Mouse (Mus musculus) layer of hippocampus, adult 9-11 months (tissue): Measurements from ENCODE around the gene Psme2b.
"Not testable (repeated sequence)": the region's sequence is repeated elsewhere in the genome, so short reads cannot be mapped to it uniquely, and the experiment has no call there.

Experiments
- DNase-seq: peaks from one replicate; pipeline ENCODE4 v3.0.0; 2022

The Psme2b gene

DNA sequence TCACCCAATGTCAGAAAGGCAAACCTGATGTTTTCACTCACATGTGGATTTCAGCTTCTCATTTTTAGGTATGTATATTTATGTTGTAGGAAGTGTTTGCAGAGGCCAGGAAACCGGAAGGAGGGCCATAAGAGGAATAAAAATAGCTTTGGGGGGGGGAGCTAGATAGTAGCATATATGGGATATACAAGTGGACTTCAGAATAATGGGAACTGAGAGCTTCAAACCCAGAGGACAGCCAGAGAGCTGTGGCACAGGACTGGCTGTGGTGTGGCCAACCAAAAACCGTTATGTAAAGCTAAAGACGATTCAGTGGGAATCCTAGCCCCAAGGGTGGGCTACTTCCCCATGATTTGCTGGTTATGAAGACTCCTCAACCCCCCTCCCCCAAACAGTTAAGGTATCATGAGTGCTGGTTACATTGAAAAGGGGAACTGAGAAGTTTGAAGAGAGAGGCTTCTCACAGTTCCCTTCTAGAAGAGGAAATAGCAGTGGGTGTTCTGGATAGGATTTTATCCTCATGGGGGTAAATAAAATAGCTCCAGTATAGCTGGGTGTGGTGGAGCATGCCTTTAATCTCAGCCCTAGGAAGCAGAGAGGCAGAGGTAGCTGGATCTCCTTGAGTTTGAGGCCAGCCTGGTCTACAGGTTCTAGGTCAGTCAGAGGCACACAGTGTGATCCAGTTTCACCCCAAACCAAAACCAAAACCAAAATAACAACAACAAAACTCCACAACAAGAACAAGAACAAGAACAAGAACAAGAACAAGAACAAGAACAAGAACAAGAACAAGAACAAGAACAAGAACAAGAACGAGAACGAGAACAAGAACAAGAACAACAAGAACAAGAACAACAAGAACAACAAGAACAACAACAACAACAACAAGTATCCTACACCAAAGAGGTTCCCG lies 45.1 kb downstream of the Psme2b start:
- DNase-seq = not testable (repeated sequence)

DNA sequence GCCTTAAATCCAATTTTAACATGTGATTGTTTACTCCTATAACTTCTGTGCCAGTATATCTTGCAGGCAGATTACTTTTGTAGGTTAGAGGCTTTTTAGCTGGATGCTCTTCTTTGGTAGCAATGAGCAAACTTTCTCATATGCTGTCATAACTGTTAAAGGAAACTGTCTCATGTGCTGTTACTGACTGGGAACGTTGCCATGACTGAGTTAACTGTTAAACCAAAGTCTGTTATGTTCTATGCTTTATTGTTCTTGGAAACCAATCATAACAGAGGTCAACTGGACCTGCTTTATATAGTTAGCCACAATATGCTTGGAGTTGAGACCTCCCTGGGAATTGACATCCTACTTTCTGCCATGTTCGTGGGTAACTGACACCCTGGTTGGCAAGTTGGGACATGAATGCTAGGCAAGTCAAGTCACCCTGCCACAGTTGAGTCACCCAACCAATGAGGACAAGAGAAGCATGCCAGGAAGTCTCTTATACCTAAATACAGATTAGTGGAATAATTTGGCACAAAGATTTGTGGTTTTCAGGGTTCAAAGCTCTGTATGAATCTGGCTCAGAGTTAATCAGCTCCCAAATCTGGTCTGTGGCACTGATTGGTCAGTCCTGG lies 47.1 kb downstream of the Psme2b start:
- no peak for DNase-seq
